In the genomic region with DNA sequence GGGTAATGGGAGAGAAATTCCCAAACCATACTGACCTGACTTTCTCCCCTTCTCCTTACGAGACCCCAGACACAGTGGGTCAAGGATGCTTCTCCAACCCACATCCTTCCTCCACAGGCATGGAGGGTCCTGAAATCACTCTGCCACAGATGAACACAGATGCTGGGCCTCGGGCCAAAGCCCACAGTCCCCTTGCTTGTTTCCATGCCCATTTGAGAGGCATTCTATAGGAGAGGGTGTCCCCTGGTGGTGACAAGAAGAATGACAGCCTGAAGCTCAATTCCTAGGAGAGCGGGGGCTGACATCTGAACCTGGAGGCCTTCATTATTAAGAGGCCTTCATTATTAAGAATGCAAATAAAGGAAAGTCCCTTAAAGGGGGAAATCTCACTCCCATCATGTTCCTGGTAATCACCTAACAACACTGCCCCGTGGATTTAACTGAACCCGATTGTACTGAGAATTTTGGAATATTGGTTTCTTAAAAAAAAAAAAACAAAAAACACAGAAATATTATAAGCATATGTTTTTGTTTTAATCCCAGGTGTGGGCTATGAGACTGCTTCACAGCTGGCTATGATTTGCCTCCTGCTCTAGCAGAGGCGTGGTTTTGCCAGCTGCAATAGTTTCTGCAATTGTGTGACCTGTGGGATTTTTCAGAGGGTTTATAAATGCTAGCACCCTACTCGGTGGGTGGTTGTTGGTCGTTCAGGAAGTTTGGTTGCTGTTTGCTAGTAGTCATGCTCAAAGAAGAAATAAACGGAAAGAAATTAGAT, we compare ENCODE assay signal across 9 mouse cellular contexts. TPM values are rescaled to one million over a fixed set of nuclear protein-coding genes. Genes with fewer than 3 reads are reported as not detected.
DNase-seq lines count a peak whose midpoint lies in the region; ATAC-seq and TF ChIP-seq lines count a peak whose summit lies in the region.
"Had no signal": no experiment of that assay in that cellular context is flagged by ENCODE, and none has a peak within 500 bp of the region (broad histone marks: within the 10 kb centered on the region; RNA-seq: fewer than 3 reads in every experiment).

No protein-coding gene starts in this region.

- no peaks in the 10 kb centered on the region for H3K9me3 ChIP-seq in intestine, embryonic 15.5 days
- no peaks in the 10 kb centered on the region for H3K9me3 ChIP-seq in limb, embryonic 14.5 days (ENCODE audit: control insufficient read depth, low read length)
- no peaks in the 10 kb centered on the region for H3K9me3 ChIP-seq in midbrain, postnatal 0 days (ENCODE audit: low read length)

- no peak overlapping the region for H3K9ac ChIP-seq in intestine, embryonic 15.5 days
- no peak overlapping the region for H3K9ac ChIP-seq in limb, embryonic 14.5 days (ENCODE audit: low read depth, low read length, severe bottlenecking)
- H3K9ac ChIP-seq in midbrain, postnatal 0 days (replicated peaks; ENCODE audit: low read length, poor library complexity, severe bottlenecking): no peak overlapping the region

- H3K27ac ChIP-seq in cortical plate, adult 2 months (ENCODE audit: insufficient read depth, low read length): no peak overlapping the region
- peak overlapping the region; percentile 51; the same call in 1 of the 2 replicates for H3K27ac ChIP-seq in intestine, embryonic 15.5 days
- 0 out of 2 replicates have a peak overlapping the region, but pooled peaks have one; percentile 33 for H3K27ac ChIP-seq in limb, embryonic 14.5 days (replicated peaks; ENCODE audit: low read depth, low read length)
- H3K27ac ChIP-seq in midbrain, postnatal 0 days (ENCODE audit: low read depth, low read length): no peak overlapping the region

- H3K4me3 ChIP-seq in cortical plate, adult 2 months (ENCODE audit: insufficient read depth, low read length): no peak overlapping the region
- no peak overlapping the region for H3K4me3 ChIP-seq in intestine, embryonic 15.5 days (replicated peaks)
- H3K4me3 ChIP-seq in limb, embryonic 14.5 days (replicated peaks; ENCODE audit: low read length): no peak overlapping the region
- no peak overlapping the region for H3K4me3 ChIP-seq in midbrain, postnatal 0 days (ENCODE audit: low read depth, low read length)
- H3K4me3 ChIP-seq: erythroblast, embryonic 14.5 days had no signal

- TF ChIP-seq POLR2A in cortical plate, adult 2 months (IDR thresholded peaks at IDR 0.05; ENCODE audit: extremely low read depth, insufficient read depth, low read length): no peak
- no peak for TF ChIP-seq POLR2A in limb, embryonic 14.5 days (IDR thresholded peaks at IDR 0.05; ENCODE audit: borderline replicate concordance, extremely low read depth, insufficient read depth, insufficient read length)

- H3K36me3 ChIP-seq in intestine, embryonic 15.5 days: no peaks in the 10 kb centered on the region
- no peaks in the 10 kb centered on the region for H3K36me3 ChIP-seq in limb, embryonic 14.5 days (ENCODE audit: control insufficient read depth, insufficient read depth, low read length)
- no peaks in the 10 kb centered on the region for H3K36me3 ChIP-seq in midbrain, postnatal 0 days (ENCODE audit: insufficient read depth, low read length)
- H3K36me3 ChIP-seq in splenic B cell, adult 2 months (ENCODE audit: control insufficient read depth, insufficient read depth, low read length, poor library complexity, severe bottlenecking): no peaks in the 10 kb centered on the region

- WGBS in intestine, embryonic 15.5 days: 40% methylated on average over 9 of the region's 9 CpGs
- WGBS in limb, embryonic 14.5 days: 15% methylated on average over 9 of the region's 9 CpGs
- WGBS in midbrain, postnatal 0 days: 39% methylated on average over 9 of the region's 9 CpGs

- H3K27me3 ChIP-seq in intestine, embryonic 15.5 days (replicated peaks): no peaks in the 10 kb centered on the region
- no peaks in the 10 kb centered on the region for H3K27me3 ChIP-seq in limb, embryonic 14.5 days (ENCODE audit: control insufficient read depth, insufficient read depth, low read length)
- H3K27me3 ChIP-seq in midbrain, postnatal 0 days (ENCODE audit: insufficient read depth, low read length): no peaks in the 10 kb centered on the region
- no peaks in the 10 kb centered on the region for H3K27me3 ChIP-seq in splenic B cell, adult 2 months (ENCODE audit: control insufficient read depth, insufficient read depth, low read length, poor library complexity, severe bottlenecking)

- peak; percentile 95 for TF ChIP-seq CTCF in cortical plate, adult 2 months (IDR thresholded peaks at IDR 0.05; ENCODE audit: extremely low read depth, insufficient read depth, low read length)
- peak; percentile 100 for TF ChIP-seq CTCF in midbrain, postnatal 0 days (IDR thresholded peaks at IDR 0.05)

- H3K4me2 ChIP-seq in intestine, embryonic 15.5 days (replicated peaks): no peak overlapping the region
- H3K4me2 ChIP-seq in limb, embryonic 14.5 days (replicated peaks; ENCODE audit: low read depth, low read length, severe bottlenecking): no peak overlapping the region
- no peak overlapping the region for H3K4me2 ChIP-seq in midbrain, postnatal 0 days (ENCODE audit: low read depth, low read length, poor library complexity, severe bottlenecking)

- peaks cover 4% of the 10 kb centered on the region; the same call in 1 of the 2 replicates for H3K4me1 ChIP-seq in cortical plate, adult 2 months (ENCODE audit: control insufficient read depth, insufficient read depth, low read length)
- H3K4me1 ChIP-seq in intestine, embryonic 15.5 days (replicated peaks): peaks cover 13% of the 10 kb centered on the region
- H3K4me1 ChIP-seq in limb, embryonic 14.5 days (ENCODE audit: control insufficient read depth, insufficient read depth, low read length): peaks cover 20% of the 10 kb centered on the region
- H3K4me1 ChIP-seq in midbrain, postnatal 0 days (ENCODE audit: insufficient read depth, low read length): no peaks in the 10 kb centered on the region

- peak; percentile 15; the same call in 1 of the 2 replicates for ATAC-seq in intestine, embryonic 15.5 days
- ATAC-seq in limb, embryonic 14.5 days (ENCODE audit: low FRiP score, low read depth): peak; percentile 71
- peak; percentile 33; the same call in 1 of the 2 replicates for ATAC-seq in midbrain, postnatal 0 days (ENCODE audit: low FRiP score)

- DNase-seq in 416B (ENCODE audit: low read depth): peak; percentile 84
- DNase-seq in ZHBTc4 (ENCODE audit: low read depth, low spot score): peak; percentile 86
- DNase-seq in gastrocnemius, postnatal 4 days (ENCODE audit: low spot score in 2 of 2): peak; percentile 58 to 78
- DNase-seq in limb, embryonic 14.5 days (ENCODE audit: low spot score): peak; percentile 92
- DNase-seq in midbrain, postnatal 0 days (ENCODE audit: low spot score): peak; percentile 94
- peak; percentile 85 for DNase-seq in splenic B cell, adult 2 months (ENCODE audit: low read depth, low spot score)

RNA-seq across cellular contexts. Expression of a gene that starts 10.0 kb away (rescaled TPM):
- polyA plus RNA-seq in cortical plate, adult 2 months (2012; rRNA removed): 3.0 and 3.1 TPM in 2 replicates
- 10 to 100 TPM; 15.8 to 16.6 TPM for total RNA-seq in gastrocnemius, postnatal 4 days (2021)
- polyA plus RNA-seq in intestine, embryonic 15.5 days (2015; fragmentation: Nextera tagmentation; extraction: Ambion mirVana): 33.5 and 36.0 TPM in 2 replicates
- polyA plus RNA-seq in limb, embryonic 14.5 days (2012; rRNA removed): 29.2 and 30.9 TPM in 2 replicates
- 80.7 and 86.6 TPM in 2 replicates for polyA plus RNA-seq in limb, embryonic 14.5 days (2014; fragmentation: Nextera tagmentation; extraction: Ambion mirVana)
- total RNA-seq in midbrain, postnatal 0 days (2014; rRNA removed): 6.7 and 12.2 TPM in 2 replicates
- 6.3 and 8.0 TPM in 2 replicates for polyA plus RNA-seq in midbrain, postnatal 0 days (2015; fragmentation: Nextera tagmentation; extraction: Ambion mirVana)

RNA-seq across cellular contexts. Expression of a gene that starts 12.7 kb away (rescaled TPM):
- 0.48 and 0.72 TPM in 2 replicates for polyA plus RNA-seq in cortical plate, adult 2 months (2012; rRNA removed)
- total RNA-seq in gastrocnemius, postnatal 4 days (2021): under 1 TPM; 0.20 to 0.26 TPM
- polyA plus RNA-seq in intestine, embryonic 15.5 days (2015; fragmentation: Nextera tagmentation; extraction: Ambion mirVana): 0.16 TPM in 1 of 2 replicates, not detected in the other
- 0.36 and 0.43 TPM in 2 replicates for polyA plus RNA-seq in limb, embryonic 14.5 days (2012; rRNA removed)
- not detected in 2 replicates for polyA plus RNA-seq in limb, embryonic 14.5 days (2014; fragmentation: Nextera tagmentation; extraction: Ambion mirVana)
- 0.28 TPM in 1 of 2 replicates, not detected in the other for total RNA-seq in midbrain, postnatal 0 days (2014; rRNA removed)
- polyA plus RNA-seq in midbrain, postnatal 0 days (2015; fragmentation: Nextera tagmentation; extraction: Ambion mirVana): 0.25 and 0.48 TPM in 2 replicates
- polyA plus RNA-seq: erythroblast, embryonic 14.5 days had no signal

Comparison
In these comparisons a context has a peak if more than half of its experiments do, and no peak if none do; other contexts are left out.
1. H3K27ac ChIP-seq: peak in intestine, embryonic 15.5 days (single experiment) and limb, embryonic 14.5 days (single experiment); none in cortical plate, adult 2 months (single experiment) and midbrain, postnatal 0 days (single experiment).
2. ATAC-seq: peak in every context shown above with its lines; median percentile 71 in limb, embryonic 14.5 days; 33 in midbrain, postnatal 0 days; 15 in intestine, embryonic 15.5 days.
3. Peak in every context shown above with its lines, with median percentiles within 50 percentile points of each other: DNase-seq.